Mouse (Mus musculus) limb, embryonic 13.5 days (tissue): ENCODE data around the gene Sorcs2. TPM values are rescaled to one million over a fixed set of nuclear protein-coding genes. Genes with fewer than 3 reads are reported as not detected.
"Not testable (repeated sequence)": the region's sequence is repeated elsewhere in the genome, so short reads cannot be mapped to it uniquely, and the experiment has no call there.

Source experiments
- ATAC-seq: fragments of 200-750 bp; cut with Nextera tagmentation; 2 replicates; pipeline ENCODE4 v1.8.0; 2017; ENCODE audit warnings: low read depth, moderate number of reproducible peaks, moderate TSS enrichment; ENCODE audit not compliant: low FRiP score
- H3K27ac ChIP-seq: fragments of 300-500 bp; sonication (generic); 2 replicates; pipeline ENCODE4 v1.5.1; 2015; ENCODE audit warnings: inconsistent platforms, mild to moderate bottlenecking, moderate library complexity
- H3K27me3 ChIP-seq: fragments of 300-500 bp; sonication (generic); 2 replicates; pipeline ENCODE4 v1.6.1; 2015; ENCODE audit warnings: mild to moderate bottlenecking, inconsistent platforms
- H3K36me3 ChIP-seq: fragments of 300-500 bp; sonication (generic); 2 replicates; pipeline ENCODE4 v1.6.1; 2015; ENCODE audit warnings: inconsistent platforms, mild to moderate bottlenecking, moderate library complexity
- H3K4me1 ChIP-seq: fragments of 300-500 bp; sonication (generic); 2 replicates; pipeline ENCODE4 v1.6.1; 2015; ENCODE audit warnings: inconsistent platforms
- H3K4me2 ChIP-seq: fragments of 300-500 bp; sonication (generic); replicated peaks from 2 replicates; pipeline ENCODE4 v1.6.1; 2015; ENCODE audit warnings: inconsistent platforms, mild to moderate bottlenecking, moderate library complexity
- H3K4me3 ChIP-seq: fragments of 300-500 bp; sonication (generic); 2 replicates; pipeline ENCODE4 v1.5.1; 2015; ENCODE audit warnings: moderate library complexity, mild to moderate bottlenecking, inconsistent platforms
- H3K9ac ChIP-seq: fragments of 300-500 bp; sonication (generic); 2 replicates; pipeline ENCODE4 v1.6.1; 2015; ENCODE audit warnings: mild to moderate bottlenecking, inconsistent platforms
- H3K9me3 ChIP-seq: fragments of 300-500 bp; sonication (generic); 2 replicates; pipeline ENCODE4 v1.6.1; 2016; ENCODE audit warnings: inconsistent platforms
- WGBS: fragments of 180-500 bp; shearing (Covaris S2); methylation state at CpG from one replicate; pipeline ENCODE4 v1.1.7; 2015; 5-methylcytosine and 5-hydroxymethylcytosine counted together
- polyA plus RNA-seq: library from polyadenylated mRNA; unstranded; fragments of >200 nt; fragmentation: Nextera tagmentation; extraction: Ambion mirVana; gene quantifications from 2 replicates; pipeline ENCODE4 v1.2.1, GENCODE M21; 2015

The Sorcs2 gene
- polyA plus RNA-seq, 1 experiment from 2014 or later = 23.0 TPM

DNA sequence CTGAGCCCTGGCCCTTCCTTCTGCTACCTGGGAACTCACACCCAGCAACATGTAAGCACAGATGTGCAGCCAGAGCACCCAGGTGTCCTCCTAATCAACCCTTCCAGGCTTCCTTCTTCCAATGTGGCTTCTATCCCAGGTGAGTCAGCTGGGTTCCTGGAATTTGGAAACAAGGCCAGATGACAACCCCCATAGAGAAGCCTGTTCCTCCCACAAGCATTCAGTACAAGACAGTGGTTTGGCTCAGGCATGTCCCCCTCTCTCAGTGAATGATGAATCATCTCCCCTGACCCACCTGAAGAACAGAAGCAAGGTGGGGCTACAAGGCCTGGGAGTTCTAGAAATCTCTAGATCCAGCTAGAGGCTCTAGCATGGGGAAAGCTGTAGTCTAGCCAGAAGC is 24.8 kb upstream of the Sorcs2 start:
- H3K4me2 ChIP-seq = no peak overlapping the region
- no peak overlapping the region for H3K4me3 ChIP-seq
- H3K27me3 ChIP-seq = no peaks in the 10 kb centered on the region
- no peak overlapping the region for H3K9ac ChIP-seq
- 0 out of 2 replicates have a peak, but pooled peaks cover 4% of the 10 kb centered on the region for H3K4me1 ChIP-seq
- H3K27ac ChIP-seq = no peak overlapping the region
- H3K36me3 ChIP-seq = no peaks in the 10 kb centered on the region
- no peak for ATAC-seq
- no peaks in the 10 kb centered on the region for H3K9me3 ChIP-seq

DNA sequence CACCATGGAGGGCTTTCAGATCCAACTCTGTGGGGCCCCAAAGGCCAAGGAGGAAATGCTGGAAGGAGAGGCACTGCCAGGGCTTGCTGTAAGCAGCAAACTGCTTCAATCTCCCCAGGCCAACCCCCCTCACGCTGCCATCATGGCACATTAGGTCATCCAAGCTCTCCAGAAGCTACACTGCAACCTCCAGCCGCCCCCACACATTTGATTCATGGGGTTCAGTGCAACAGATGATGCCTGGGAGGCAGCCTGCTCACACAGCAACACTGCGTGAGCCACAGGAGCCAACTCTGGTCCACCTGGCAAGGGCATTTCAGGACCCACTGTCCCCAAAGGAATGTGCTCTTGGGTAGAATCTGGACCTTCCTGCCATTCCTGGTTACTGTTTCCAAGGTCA is 21.9 kb upstream of the Sorcs2 start:
- no peak for ATAC-seq
- Histone ChIP-seq H3K4me1 (no peaks in the 10 kb centered on the region), H3K4me2 (no peak overlapping the region), H3K36me3 (no peaks in the 10 kb centered on the region), H3K27ac (no peak overlapping the region), H3K9me3 (no peaks in the 10 kb centered on the region), H3K27me3 (no peaks in the 10 kb centered on the region), H3K4me3 (no peak overlapping the region), H3K9ac (no peak overlapping the region)
- WGBS = 79% methylated on average over 3 of the region's 3 CpGs

DNA sequence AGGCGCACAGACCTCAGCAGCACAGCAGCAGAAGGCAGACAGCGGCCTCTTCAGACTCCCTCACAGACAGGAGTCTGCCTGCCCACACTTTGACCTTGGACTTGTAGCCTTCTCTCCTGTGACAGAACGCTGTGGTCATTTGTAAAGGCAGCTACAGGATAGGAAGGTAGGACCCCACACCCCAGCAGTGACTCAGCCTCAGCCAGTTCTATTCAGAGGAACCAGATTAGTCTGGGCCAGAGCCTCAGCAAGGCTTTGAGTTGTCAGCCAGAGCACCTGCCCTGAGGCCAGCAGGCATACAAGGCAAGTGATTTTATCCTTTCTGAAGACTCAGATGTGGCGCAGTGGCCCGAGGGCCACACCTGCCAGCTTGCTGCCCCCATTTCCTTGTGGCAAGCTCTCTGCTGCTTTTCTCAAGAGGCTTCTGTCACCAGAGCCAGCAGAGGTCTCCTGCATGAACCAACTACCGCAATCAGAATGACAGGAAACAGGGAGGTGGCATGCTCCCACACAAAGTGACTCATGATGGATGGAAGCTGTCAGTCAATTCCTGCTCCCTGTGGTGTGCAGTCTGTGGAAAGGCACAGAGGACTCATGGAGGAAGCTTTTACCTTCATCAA is 16.9 kb upstream of the Sorcs2 start:
- Histone ChIP-seq H3K9me3 (0 out of 2 replicates have a peak, but pooled peaks cover 4% of the 10 kb centered on the region), H3K9ac (no peak overlapping the region), H3K4me1 (no peaks in the 10 kb centered on the region), H3K4me3 (no peak overlapping the region), H3K27ac (no peak overlapping the region), H3K36me3 (no peaks in the 10 kb centered on the region), H3K4me2 (no peak overlapping the region), H3K27me3 (no peaks in the 10 kb centered on the region)
- 71% methylated on average over 6 of the region's 6 CpGs for WGBS
- no peak for ATAC-seq

DNA sequence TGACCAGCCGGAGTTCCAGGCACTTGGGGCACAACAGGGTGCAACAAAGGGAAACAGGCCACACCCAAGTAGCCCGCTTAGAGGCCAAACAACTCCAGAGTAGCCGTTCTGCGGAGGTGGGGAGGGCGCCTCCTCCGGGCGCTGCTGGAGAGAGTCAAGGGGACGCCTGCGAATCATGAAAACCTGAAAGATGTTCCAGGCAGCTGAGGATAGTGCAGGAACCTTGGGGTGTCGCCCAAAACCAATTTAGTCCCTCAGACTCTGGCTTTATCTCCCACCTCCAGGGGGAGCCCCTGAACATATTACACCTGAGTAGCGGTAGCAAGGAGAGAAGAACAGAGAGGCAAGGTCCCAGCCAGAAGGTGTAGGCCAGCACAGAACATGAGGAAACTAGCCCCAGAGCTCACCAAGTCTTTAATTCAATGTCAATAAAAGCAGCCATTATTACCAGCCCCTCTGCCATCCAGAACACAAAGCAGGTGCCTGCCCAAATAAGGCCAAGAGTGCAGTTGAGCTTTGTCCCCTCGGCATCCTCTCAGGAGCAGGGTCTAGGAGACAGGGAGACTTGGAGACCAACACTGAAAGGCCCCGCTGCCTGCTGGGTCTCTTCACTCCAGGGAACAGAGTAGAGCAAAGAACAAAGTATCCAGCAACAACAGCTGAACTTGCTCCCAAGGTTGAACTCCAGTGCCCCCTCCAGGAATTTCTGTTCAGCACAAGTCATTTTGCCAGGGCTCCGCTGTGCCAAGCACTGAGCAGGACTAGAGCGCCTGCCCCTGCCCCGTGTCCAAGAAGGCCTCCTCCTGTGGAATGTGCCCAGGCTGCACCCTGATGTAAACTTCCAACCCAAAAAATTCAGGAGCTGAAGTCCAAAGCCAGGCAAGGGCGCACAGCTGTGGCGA is 775 bp upstream of the Sorcs2 start:
- peaks cover 19% of the 10 kb centered on the region for H3K27me3 ChIP-seq
- no peak overlapping the region for H3K9ac ChIP-seq
- H3K4me2 ChIP-seq = peak overlapping the region; percentile 97
- WGBS = 8% methylated on average over 18 of the region's 18 CpGs
- H3K36me3 ChIP-seq = no peaks in the 10 kb centered on the region
- peaks cover 42% of the 10 kb centered on the region for H3K4me1 ChIP-seq
- no peaks in the 10 kb centered on the region for H3K9me3 ChIP-seq
- no peak overlapping the region for H3K4me3 ChIP-seq
- ATAC-seq = peak; percentile 16; the same call in 1 of the 2 replicates
- no peak overlapping the region for H3K27ac ChIP-seq

DNA sequence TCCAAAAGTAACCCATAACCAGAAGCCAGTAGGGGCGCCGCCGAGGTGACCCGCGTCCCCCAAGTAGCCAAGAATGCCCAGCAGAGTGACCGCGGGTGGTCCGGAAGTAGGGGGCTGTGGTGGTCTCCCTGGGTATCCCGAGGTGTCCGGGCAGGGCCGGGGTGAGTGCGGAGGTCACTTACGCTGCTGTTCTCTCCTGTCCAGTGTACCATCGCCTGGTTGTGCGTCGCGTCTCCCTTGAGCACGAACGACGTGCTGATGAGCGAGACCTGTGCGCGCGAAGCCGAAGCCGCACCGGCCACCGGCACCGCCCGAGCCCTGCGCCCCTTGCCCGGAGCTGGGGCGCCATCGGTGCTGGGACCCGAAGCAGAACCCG is 567 bp downstream of the Sorcs2 start:
- WGBS = under 1% methylated on average over 34 of the region's 36 CpGs
- H3K27me3 ChIP-seq = peaks cover 19% of the 10 kb centered on the region
- 0 out of 2 replicates have a peak, but pooled peaks have one; percentile 7 for ATAC-seq

DNA sequence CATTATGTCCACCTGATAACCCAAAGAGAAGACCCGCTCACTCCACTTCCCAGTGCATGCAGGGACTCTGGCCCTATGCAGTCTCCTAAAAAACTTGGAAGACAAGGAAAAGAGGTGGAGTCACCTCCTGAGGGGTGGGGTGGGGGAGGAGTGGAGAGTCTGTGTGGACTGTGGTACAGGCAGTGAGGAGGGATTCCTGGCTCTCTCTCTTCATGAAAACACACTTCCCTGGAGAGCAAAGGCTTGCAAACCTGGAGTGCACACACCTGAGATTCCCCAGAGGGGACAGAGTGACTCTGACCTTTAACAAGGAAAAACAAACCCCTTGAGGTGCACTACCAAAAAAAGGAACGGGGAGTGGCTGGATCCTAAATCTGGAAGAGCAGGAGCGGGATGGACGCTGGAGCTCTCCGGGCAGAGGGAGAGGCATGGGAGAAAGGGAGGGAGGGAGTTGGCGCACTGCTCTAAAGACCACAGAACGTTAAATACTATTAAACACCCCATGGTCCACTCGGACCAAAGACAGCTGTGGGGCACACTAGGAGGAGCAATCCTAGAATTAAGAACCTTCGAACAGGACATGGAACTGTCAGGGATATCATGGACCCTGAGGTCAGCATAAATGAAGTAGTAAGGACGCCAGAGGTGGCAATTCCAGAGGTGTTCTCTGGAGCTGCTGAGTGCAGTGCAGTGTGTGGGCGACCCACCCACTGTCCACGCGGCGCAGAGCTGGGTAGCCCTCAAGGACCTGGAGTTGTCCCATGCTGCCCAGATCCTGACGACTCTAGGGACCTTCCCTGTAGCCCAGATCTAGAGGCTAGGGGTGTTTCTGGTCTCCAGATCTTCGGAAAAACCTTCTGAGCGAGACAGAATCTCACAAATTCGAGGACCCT is 1.2 kb downstream of the Sorcs2 start:
- WGBS = 3% methylated on average over 18 of the region's 18 CpGs

More for the DNA sequence above, 567 bp downstream of the Sorcs2 start:
- Histone ChIP-seq H3K4me1 (peaks cover 40% of the 10 kb centered on the region), H3K9me3 (no peaks in the 10 kb centered on the region), H3K4me3 (peak overlapping the region; percentile 77), H3K27ac (no peak overlapping the region), H3K36me3 (no peaks in the 10 kb centered on the region), H3K9ac (peak overlapping the region; percentile 88), H3K4me2 (peak overlapping the region; percentile 97)

DNA sequence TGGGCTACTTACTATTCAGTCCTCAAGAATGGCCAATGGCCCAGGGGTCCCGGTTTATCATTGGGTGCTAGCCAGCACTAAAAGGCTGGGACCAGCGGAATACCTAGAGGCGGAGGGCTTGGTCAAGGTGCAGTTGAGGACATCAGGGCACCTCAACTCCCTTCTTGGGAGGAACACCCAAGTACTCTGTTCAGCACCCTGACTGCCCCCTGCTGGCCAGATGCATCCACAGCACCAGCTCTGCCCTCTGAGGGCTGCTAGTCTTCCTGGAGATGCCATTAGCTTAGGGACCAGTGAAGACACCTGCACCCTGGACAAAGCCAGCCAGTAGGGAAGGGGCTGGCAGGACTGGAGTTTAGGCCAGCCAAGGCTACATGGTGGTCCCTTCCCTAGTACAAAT is 1.9 kb downstream of the Sorcs2 start:
- H3K27ac ChIP-seq = no peak overlapping the region
- no peak overlapping the region for H3K9ac ChIP-seq
- peaks cover 16% of the 10 kb centered on the region for H3K27me3 ChIP-seq
- no peaks in the 10 kb centered on the region for H3K9me3 ChIP-seq
- 75% methylated on average over 3 of the region's 3 CpGs for WGBS
- no peak; the same call in 1 of the 2 replicates for ATAC-seq
- no peaks in the 10 kb centered on the region for H3K36me3 ChIP-seq
- H3K4me3 ChIP-seq = peak overlapping the region; percentile 77
- H3K4me2 ChIP-seq = peak overlapping the region; percentile 97
- H3K4me1 ChIP-seq = peaks cover 47% of the 10 kb centered on the region

More for the DNA sequence above, 1.2 kb downstream of the Sorcs2 start:
- ATAC-seq = peak; percentile 46
- H3K9me3 ChIP-seq = no peaks in the 10 kb centered on the region
- H3K4me2 ChIP-seq = peak overlapping the region; percentile 97
- H3K36me3 ChIP-seq = no peaks in the 10 kb centered on the region
- H3K27me3 ChIP-seq = peaks cover 19% of the 10 kb centered on the region
- peak overlapping the region; percentile 88 for H3K9ac ChIP-seq
- H3K4me3 ChIP-seq = peak overlapping the region; percentile 77
- H3K4me1 ChIP-seq = peaks cover 41% of the 10 kb centered on the region
- no peak overlapping the region for H3K27ac ChIP-seq

DNA sequence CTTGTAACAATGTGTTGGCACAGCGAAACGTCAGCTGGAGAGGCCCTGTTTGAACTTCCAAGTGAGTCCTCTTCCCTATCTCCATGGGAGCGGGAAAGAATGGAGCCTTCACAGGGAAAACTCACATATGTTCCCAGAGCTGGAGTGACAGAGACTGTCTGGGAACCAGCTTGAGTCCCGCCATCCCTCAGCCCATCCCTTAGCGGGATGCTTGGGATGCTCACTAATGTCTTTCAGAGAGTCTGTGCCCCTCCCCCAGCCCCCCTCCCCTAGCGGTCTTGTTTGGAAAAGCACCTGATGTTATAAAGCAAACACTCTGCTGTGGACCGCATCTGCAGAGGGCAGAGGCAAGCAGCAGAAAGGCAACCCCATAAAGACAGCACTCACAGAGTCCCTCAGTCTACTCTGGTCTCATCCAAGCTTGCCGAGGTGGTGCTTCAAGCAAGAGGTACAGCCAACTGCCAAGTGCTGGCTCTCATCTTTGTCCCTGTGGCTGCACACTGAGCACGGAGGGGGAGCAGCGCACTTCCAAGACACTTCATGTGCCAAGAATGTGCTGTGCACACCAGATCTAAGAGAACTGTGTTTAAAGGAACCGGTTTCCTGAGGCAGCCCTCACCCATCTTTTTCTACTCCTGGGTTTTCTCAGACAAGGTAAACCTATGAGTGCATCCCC is 3.0 kb downstream of the Sorcs2 start:
- Histone ChIP-seq H3K9ac (no peak overlapping the region), H3K27ac (no peak overlapping the region), H3K9me3 (no peaks in the 10 kb centered on the region), H3K27me3 (peaks cover 5% of the 10 kb centered on the region), H3K4me3 (no peak overlapping the region), H3K36me3 (no peaks in the 10 kb centered on the region), H3K4me1 (peaks cover 56% of the 10 kb centered on the region), H3K4me2 (peak overlapping the region; percentile 97)
- 48% methylated on average over 11 of the region's 11 CpGs for WGBS
- ATAC-seq = no peak

DNA sequence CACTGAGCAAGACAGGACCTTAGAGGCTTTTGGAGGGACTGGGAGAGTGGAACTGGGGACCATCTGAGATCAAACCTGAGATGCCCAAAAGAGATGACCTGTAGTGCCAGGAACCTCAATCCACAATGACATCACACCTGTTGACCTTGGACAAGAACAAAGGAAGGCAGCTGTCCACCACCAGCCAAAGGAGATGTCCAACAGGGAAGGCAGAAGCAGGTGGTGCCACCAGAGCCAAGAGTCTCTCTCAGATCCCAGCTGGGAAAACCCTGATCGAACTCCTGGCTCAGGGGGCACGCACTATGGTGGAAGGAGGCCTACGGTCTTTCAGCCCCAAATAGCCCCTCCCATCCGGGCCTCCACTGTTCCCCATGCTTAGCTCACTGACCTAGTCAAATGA is 6.2 kb downstream of the Sorcs2 start:
- no peak overlapping the region for H3K4me3 ChIP-seq
- H3K27ac ChIP-seq = no peak overlapping the region
- no peaks in the 10 kb centered on the region for H3K9me3 ChIP-seq
- peaks cover 63% of the 10 kb centered on the region for H3K4me1 ChIP-seq
- H3K4me2 ChIP-seq = no peak overlapping the region
- no peaks in the 10 kb centered on the region for H3K36me3 ChIP-seq
- 87% methylated on average over 4 of the region's 4 CpGs for WGBS
- H3K27me3 ChIP-seq = no peaks in the 10 kb centered on the region; the same call in 1 of the 2 replicates
- no peak for ATAC-seq
- H3K9ac ChIP-seq = no peak overlapping the region

DNA sequence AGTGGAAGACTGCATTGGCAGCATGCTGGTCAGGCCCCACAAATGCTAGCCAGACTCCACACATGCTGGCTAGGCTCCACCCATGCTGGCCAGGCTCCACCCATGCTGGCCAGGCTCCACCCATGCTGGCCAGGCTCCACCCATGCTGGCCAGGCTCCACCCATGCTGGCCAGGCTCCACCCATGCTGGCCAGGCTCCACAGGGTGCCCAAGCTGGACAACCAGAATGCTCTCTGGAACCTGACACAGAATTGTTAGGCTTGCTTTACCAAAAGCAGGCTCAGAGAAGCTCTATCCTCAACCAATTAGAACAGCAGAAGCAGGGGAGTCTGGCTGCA is 7.4 kb downstream of the Sorcs2 start:
- not testable (repeated sequence) for ATAC-seq, H3K4me2 ChIP-seq, H3K4me3 ChIP-seq, H3K9ac ChIP-seq, H3K9me3 ChIP-seq, H3K27me3 ChIP-seq, H3K36me3 ChIP-seq
- peaks cover 63% of the 10 kb centered on the region for H3K4me1 ChIP-seq
- H3K27ac ChIP-seq = peak overlapping the region; percentile 63; the same call in 1 of the 2 replicates

DNA sequence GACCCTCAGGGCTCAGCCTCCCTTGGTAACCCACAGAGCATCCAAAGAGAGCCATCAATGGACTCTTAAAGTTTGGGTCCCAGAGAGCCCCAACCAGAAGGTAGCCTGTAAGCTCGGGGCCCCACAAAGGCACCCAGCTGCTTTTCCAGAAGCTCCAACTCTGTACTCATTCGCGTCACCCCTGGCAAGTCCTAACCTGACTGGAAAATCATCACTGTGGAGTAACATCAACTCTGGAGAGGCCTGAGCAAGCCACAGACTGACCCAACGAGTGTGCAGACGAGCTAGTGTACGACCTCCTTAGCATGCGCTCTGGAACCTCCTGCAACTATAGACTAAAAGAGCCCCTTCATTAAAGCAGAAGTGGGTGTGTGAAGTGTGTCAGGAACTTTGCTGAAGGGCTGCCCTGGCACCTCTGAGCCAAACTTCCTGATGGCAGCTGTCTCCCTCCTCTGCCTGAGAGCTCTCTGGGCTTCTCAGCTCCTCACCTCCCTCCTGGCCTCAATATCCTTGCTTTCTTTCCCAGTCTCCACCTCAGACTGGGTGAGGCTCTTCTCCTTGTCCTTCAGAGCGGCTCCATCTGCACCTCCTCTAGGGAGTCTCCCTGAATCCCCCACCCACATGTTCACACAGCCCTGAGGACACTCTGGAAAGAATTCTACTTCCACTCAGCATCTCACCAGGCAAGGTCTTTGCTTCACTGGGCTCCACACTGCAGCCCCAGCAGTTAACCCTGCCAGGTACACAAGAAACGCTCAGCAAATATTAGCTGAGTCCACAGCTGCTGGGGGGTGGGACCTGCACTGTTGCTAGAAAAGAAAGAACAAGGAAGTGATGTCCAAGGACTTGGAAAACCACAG is 8.0 kb downstream of the Sorcs2 start:
- peaks cover 63% of the 10 kb centered on the region for H3K4me1 ChIP-seq
- no peaks in the 10 kb centered on the region for H3K36me3 ChIP-seq
- peak overlapping the region; percentile 31; the same call in 1 of the 2 replicates for H3K9ac ChIP-seq
- WGBS = 66% methylated on average over 9 of the region's 9 CpGs
- no peak overlapping the region for H3K4me3 ChIP-seq
- no peaks in the 10 kb centered on the region for H3K9me3 ChIP-seq
- no peak for ATAC-seq
- no peaks in the 10 kb centered on the region for H3K27me3 ChIP-seq
- peak overlapping the region; percentile 63; the same call in 1 of the 2 replicates for H3K27ac ChIP-seq
- no peak overlapping the region for H3K4me2 ChIP-seq
